Mouse (Mus musculus): ENCODE measurements around the gene Lyrm9. TPM values are rescaled to one million over a fixed set of nuclear protein-coding genes. Genes with fewer than 3 reads are reported as not detected.
A peak's percentile ranks its signal among the peaks of the same experiment; 100 is the strongest.

Gene Lyrm9
- polyA plus RNA-seq, 1 experiment from 2014 or later, result 16.6 TPM

GRCm38 (mm10) chr11:78805198-78805597 is 21.2 kb upstream of the Lyrm9 start:
- ATAC-seq (ENCODE audit: low FRiP score), result no peak
- Histone ChIP-seq H3K4me3 (ENCODE audit: low read depth, low read length) (no peak overlapping the region), H3K27ac (ENCODE audit: low read depth, low read length) (no peak overlapping the region), H3K9ac (ENCODE audit: low read depth, low read length) (no peak overlapping the region), H3K36me3 (ENCODE audit: control insufficient read depth, insufficient read depth, low read length) (no peaks in the 10 kb centered on the region), H3K9me3 (ENCODE audit: control insufficient read depth, low read length) (no peaks in the 10 kb centered on the region), H3K4me1 (replicated peaks; ENCODE audit: control insufficient read depth, insufficient read depth, low read length) (no peaks in the 10 kb centered on the region; the same call in 1 of the 2 replicates), H3K4me2 (replicated peaks; ENCODE audit: low read depth, low read length) (no peak overlapping the region), H3K27me3 (ENCODE audit: control insufficient read depth, insufficient read depth, low read length) (no peaks in the 10 kb centered on the region)
- WGBS, result 76% methylated on average over 6 of the region's 6 CpGs
- DNase-seq (ENCODE audit: low spot score), result no peak

GRCm38 (mm10) chr11:78805691-78806137 is 20.7 kb upstream of the Lyrm9 start:
- DNase-seq (ENCODE audit: low spot score), result no peak
- no peak overlapping the region for H3K4me2 ChIP-seq (replicated peaks; ENCODE audit: low read depth, low read length)
- no peaks in the 10 kb centered on the region for H3K9me3 ChIP-seq (ENCODE audit: control insufficient read depth, low read length)
- no peak for ATAC-seq (ENCODE audit: low FRiP score)
- H3K4me3 ChIP-seq (ENCODE audit: low read depth, low read length), result no peak overlapping the region
- no peaks in the 10 kb centered on the region; the same call in 1 of the 2 replicates for H3K4me1 ChIP-seq (replicated peaks; ENCODE audit: control insufficient read depth, insufficient read depth, low read length)
- WGBS, result 39% methylated on average over 9 of the region's 9 CpGs
- no peaks in the 10 kb centered on the region for H3K27me3 ChIP-seq (ENCODE audit: control insufficient read depth, insufficient read depth, low read length)
- H3K36me3 ChIP-seq (ENCODE audit: control insufficient read depth, insufficient read depth, low read length), result no peaks in the 10 kb centered on the region
- H3K9ac ChIP-seq (ENCODE audit: low read depth, low read length), result no peak overlapping the region
- no peak overlapping the region for H3K27ac ChIP-seq (ENCODE audit: low read depth, low read length)

- DNase-seq (ENCODE audit: low spot score) (no peak), ATAC-seq (ENCODE audit: low FRiP score) (no peak)
- no peaks in the 10 kb centered on the region for H3K9me3 ChIP-seq (ENCODE audit: control insufficient read depth, low read length)
- H3K27ac ChIP-seq (ENCODE audit: low read depth, low read length), result no peak overlapping the region
- no peaks in the 10 kb centered on the region for H3K36me3 ChIP-seq (ENCODE audit: control insufficient read depth, insufficient read depth, low read length)
- no peak overlapping the region for H3K4me2 ChIP-seq (replicated peaks; ENCODE audit: low read depth, low read length)
- H3K27me3 ChIP-seq (ENCODE audit: control insufficient read depth, insufficient read depth, low read length), result no peaks in the 10 kb centered on the region
- 48% methylated on average over 6 of the region's 6 CpGs for WGBS
- no peak overlapping the region for H3K4me3 ChIP-seq (ENCODE audit: low read depth, low read length)
- H3K4me1 ChIP-seq (replicated peaks; ENCODE audit: control insufficient read depth, insufficient read depth, low read length), result no peaks in the 10 kb centered on the region; the same call in 1 of the 2 replicates
- H3K9ac ChIP-seq (ENCODE audit: low read depth, low read length), result no peak overlapping the region
Measured at GRCm38 (mm10) chr11:78807341-78808108, 18.9 kb upstream of the Lyrm9 start.

- H3K36me3 ChIP-seq (ENCODE audit: control insufficient read depth, insufficient read depth, low read length), result no peaks in the 10 kb centered on the region
- H3K9me3 ChIP-seq (ENCODE audit: control insufficient read depth, low read length), result no peaks in the 10 kb centered on the region
- H3K4me1 ChIP-seq (replicated peaks; ENCODE audit: control insufficient read depth, insufficient read depth, low read length), result no peaks in the 10 kb centered on the region; the same call in 1 of the 2 replicates
- ATAC-seq (ENCODE audit: low FRiP score), result no peak
- no peak for DNase-seq (ENCODE audit: low spot score)
- no peak overlapping the region for H3K4me3 ChIP-seq (ENCODE audit: low read depth, low read length)
- H3K4me2 ChIP-seq (replicated peaks; ENCODE audit: low read depth, low read length), result no peak overlapping the region
- H3K27ac ChIP-seq (ENCODE audit: low read depth, low read length), result no peak overlapping the region
- H3K27me3 ChIP-seq (ENCODE audit: control insufficient read depth, insufficient read depth, low read length), result no peaks in the 10 kb centered on the region
- no peak overlapping the region for H3K9ac ChIP-seq (ENCODE audit: low read depth, low read length)
Measured at GRCm38 (mm10) chr11:78809398-78809797, 17.0 kb upstream of the Lyrm9 start.

GRCm38 (mm10) chr11:78814461-78814941 is 11.9 kb upstream of the Lyrm9 start:
- WGBS, result 51% methylated on average over 7 of the region's 7 CpGs
- no peak overlapping the region for H3K27ac ChIP-seq (ENCODE audit: low read depth, low read length)
- DNase-seq (ENCODE audit: low spot score) (no peak), ATAC-seq (ENCODE audit: low FRiP score) (0 out of 2 replicates have a peak, but pooled peaks have one; percentile 19)
- no peaks in the 10 kb centered on the region for H3K27me3 ChIP-seq (ENCODE audit: control insufficient read depth, insufficient read depth, low read length)
- no peak overlapping the region for H3K4me2 ChIP-seq (replicated peaks; ENCODE audit: low read depth, low read length)
- H3K4me3 ChIP-seq (ENCODE audit: low read depth, low read length), result no peak overlapping the region
- H3K4me1 ChIP-seq (replicated peaks; ENCODE audit: control insufficient read depth, insufficient read depth, low read length), result no peaks in the 10 kb centered on the region; the same call in 1 of the 2 replicates
- no peaks in the 10 kb centered on the region for H3K9me3 ChIP-seq (ENCODE audit: control insufficient read depth, low read length)
- H3K36me3 ChIP-seq (ENCODE audit: control insufficient read depth, insufficient read depth, low read length), result no peaks in the 10 kb centered on the region
- H3K9ac ChIP-seq (ENCODE audit: low read depth, low read length), result no peak overlapping the region

- H3K9me3 ChIP-seq (ENCODE audit: control insufficient read depth, low read length), result no peaks in the 10 kb centered on the region
- peaks cover 8% of the 10 kb centered on the region for H3K4me1 ChIP-seq (replicated peaks; ENCODE audit: control insufficient read depth, insufficient read depth, low read length)
- H3K4me2 ChIP-seq (replicated peaks; ENCODE audit: low read depth, low read length), result no peak overlapping the region
- H3K4me3 ChIP-seq (ENCODE audit: low read depth, low read length), result no peak overlapping the region
- ATAC-seq (ENCODE audit: low FRiP score), result no peak
- H3K27me3 ChIP-seq (ENCODE audit: control insufficient read depth, insufficient read depth, low read length), result no peaks in the 10 kb centered on the region
- no peaks in the 10 kb centered on the region for H3K36me3 ChIP-seq (ENCODE audit: control insufficient read depth, insufficient read depth, low read length)
- WGBS, result 63% methylated on average over 14 of the region's 14 CpGs
- H3K27ac ChIP-seq (ENCODE audit: low read depth, low read length), result 0 out of 2 replicates have a peak overlapping the region, but pooled peaks have one; percentile 30
- H3K9ac ChIP-seq (ENCODE audit: low read depth, low read length), result no peak overlapping the region
- DNase-seq (ENCODE audit: low spot score), result no peak
Measured at GRCm38 (mm10) chr11:78815986-78816792, 10.2 kb upstream of the Lyrm9 start.

GRCm38 (mm10) chr11:78817311-78818022 is 8.9 kb upstream of the Lyrm9 start:
- Histone ChIP-seq H3K4me2 (replicated peaks; ENCODE audit: low read depth, low read length) (no peak overlapping the region), H3K36me3 (ENCODE audit: control insufficient read depth, insufficient read depth, low read length) (no peaks in the 10 kb centered on the region), H3K4me1 (replicated peaks; ENCODE audit: control insufficient read depth, insufficient read depth, low read length) (peaks cover 8% of the 10 kb centered on the region), H3K27ac (ENCODE audit: low read depth, low read length) (no peak overlapping the region), H3K9ac (ENCODE audit: low read depth, low read length) (no peak overlapping the region), H3K27me3 (ENCODE audit: control insufficient read depth, insufficient read depth, low read length) (no peaks in the 10 kb centered on the region), H3K9me3 (ENCODE audit: control insufficient read depth, low read length) (no peaks in the 10 kb centered on the region), H3K4me3 (ENCODE audit: low read depth, low read length) (no peak overlapping the region)
- 78% methylated on average over 11 of the region's 11 CpGs for WGBS
- no peak for DNase-seq (ENCODE audit: low spot score)
- no peak for ATAC-seq (ENCODE audit: low FRiP score)

- WGBS, result 35% methylated on average over 12 of the region's 12 CpGs
- Histone ChIP-seq H3K9ac (ENCODE audit: low read depth, low read length) (no peak overlapping the region), H3K4me2 (replicated peaks; ENCODE audit: low read depth, low read length) (no peak overlapping the region), H3K4me3 (ENCODE audit: low read depth, low read length) (no peak overlapping the region), H3K9me3 (ENCODE audit: control insufficient read depth, low read length) (no peaks in the 10 kb centered on the region), H3K27me3 (ENCODE audit: control insufficient read depth, insufficient read depth, low read length) (no peaks in the 10 kb centered on the region), H3K27ac (ENCODE audit: low read depth, low read length) (no peak overlapping the region), H3K36me3 (ENCODE audit: control insufficient read depth, insufficient read depth, low read length) (no peaks in the 10 kb centered on the region), H3K4me1 (replicated peaks; ENCODE audit: control insufficient read depth, insufficient read depth, low read length) (peaks cover 8% of the 10 kb centered on the region; the same call in 1 of the 2 replicates)
- ATAC-seq (ENCODE audit: low FRiP score), result no peak
- no peak for DNase-seq (ENCODE audit: low spot score)
Measured at GRCm38 (mm10) chr11:78820337-78821000, 5.9 kb upstream of the Lyrm9 start.
